Mouse (Mus musculus): ENCODE measurements around the gene Atg9b.
"Not testable (repeated sequence)": the region's sequence is repeated elsewhere in the genome, so short reads cannot be mapped to it uniquely, and the experiment has no call there.

Gene Atg9b

GRCm38 (mm10) chr5:24404594-24405360 is 12.8 kb upstream of the Atg9b start:
- DNase-seq: no peak

GRCm38 (mm10) chr5:24401969-24402368 is 10.0 kb upstream of the Atg9b start:
- no peak for DNase-seq

GRCm38 (mm10) chr5:24400911-24401605 is 9.1 kb upstream of the Atg9b start:
- DNase-seq: no peak

- DNase-seq: no peak
These were observed 8.4 kb upstream of the Atg9b start for GRCm38 (mm10) chr5:24400362-24400761.

- no peak for DNase-seq
These were observed 7.7 kb upstream of the Atg9b start for GRCm38 (mm10) chr5:24399686-24400085.

- not testable (repeated sequence) for DNase-seq
These were observed 4.3 kb upstream of the Atg9b start for GRCm38 (mm10) chr5:24396254-24396653.

- DNase-seq: peak; percentile 99
These were observed 2.4 kb upstream of the Atg9b start for GRCm38 (mm10) chr5:24394165-24394894.

- DNase-seq: peak; percentile 91
These were observed 1.6 kb upstream of the Atg9b start, which contains the start of gene Abcb8 for GRCm38 (mm10) chr5:24393392-24393997. Gene Abcb8, plus strand, starts transcription at chr5:24393663.

GRCm38 (mm10) chr5:24392724-24393123 is 781 bp upstream of the Atg9b start:
- DNase-seq: no peak

GRCm38 (mm10) chr5:24389658-24390020 is 2.3 kb downstream of the Atg9b start:
- DNase-seq: no peak

GRCm38 (mm10) chr5:24389011-24389657 is 2.8 kb downstream of the Atg9b start:
- peak; percentile 63 for DNase-seq

- DNase-seq: no peak
These were observed 3.6 kb downstream of the Atg9b start for GRCm38 (mm10) chr5:24388246-24388915.

- DNase-seq: peak; percentile 84
These were observed 4.4 kb downstream of the Atg9b start for GRCm38 (mm10) chr5:24387264-24388241.

GRCm38 (mm10) chr5:24385887-24386550 is 5.9 kb downstream of the Atg9b start:
- DNase-seq: no peak

GRCm38 (mm10) chr5:24385374-24385773 is 6.6 kb downstream of the Atg9b start:
- no peak for DNase-seq

- no peak for DNase-seq
These were observed 7.5 kb downstream of the Atg9b start for GRCm38 (mm10) chr5:24384407-24384806.

GRCm38 (mm10) chr5:24383026-24383859 is 8.7 kb downstream of the Atg9b start:
- DNase-seq: peak; percentile 96

GRCm38 (mm10) chr5:24381988-24382387 is 10.0 kb downstream of the Atg9b start:
- DNase-seq: no peak

- no peak for DNase-seq
These were observed 10.5 kb downstream of the Atg9b start for GRCm38 (mm10) chr5:24381486-24381885.
